21 mouse cellular contexts compared by ENCODE assay signal in genomic region chr4:84352656-84353055, GRCm38 (mm10).
DNase-seq lines count a peak whose midpoint lies in the region; ATAC-seq and TF ChIP-seq lines count a peak whose summit lies in the region.
"Had no signal": no experiment of that assay in that cellular context is flagged by ENCODE, and none has a peak within 500 bp of the region (broad histone marks: within the 10 kb centered on the region; RNA-seq: fewer than 3 reads in every experiment).

No protein-coding gene starts in this region.

- H3K4me2 ChIP-seq in lung, embryonic 14.5 days: no peak overlapping the region
- H3K4me2 ChIP-seq: embryonic facial prominence, embryonic 12.5 days; forebrain, embryonic 15.5 days; heart, embryonic 11.5 days; heart, embryonic 15.5 days; hindbrain, embryonic 13.5 days had no signal

- TF ChIP-seq CTCF in lung, embryonic 14.5 days (IDR thresholded peaks at IDR 0.05; ENCODE audit: low read depth): no peak

- H3K27ac ChIP-seq in lung, embryonic 14.5 days (ENCODE audit: low read depth): no peak overlapping the region
- H3K27ac ChIP-seq: embryonic facial prominence, embryonic 12.5 days; forebrain, embryonic 15.5 days; heart, adult 2 months; heart, embryonic 15.5 days; hindbrain, embryonic 13.5 days; hindbrain, postnatal 0 days had no signal

- H3K27me3 ChIP-seq in lung, embryonic 14.5 days (ENCODE audit: insufficient read depth, low read length): no peaks in the 10 kb centered on the region
- H3K27me3 ChIP-seq: embryonic facial prominence, embryonic 12.5 days; forebrain, embryonic 15.5 days; heart, embryonic 15.5 days; hindbrain, embryonic 13.5 days had no signal

- ATAC-seq in lung, embryonic 14.5 days (ENCODE audit: insufficient read depth): no peak
- ATAC-seq in megakaryocyte progenitor cell, adult 5-6 weeks (replicated peaks; ENCODE audit: poor library complexity): no peak
- ATAC-seq: forebrain, embryonic 15.5 days; hindbrain, postnatal 0 days had no signal

- no peaks in the 10 kb centered on the region for H3K9me3 ChIP-seq in lung, embryonic 14.5 days (ENCODE audit: low read depth, low read length)
- H3K9me3 ChIP-seq: embryonic facial prominence, embryonic 12.5 days; forebrain, embryonic 15.5 days; heart, embryonic 15.5 days; hindbrain, embryonic 13.5 days had no signal

- 33% methylated on average over 2 of the region's 2 CpGs for WGBS in lung, embryonic 14.5 days

- H3K9ac ChIP-seq in lung, embryonic 14.5 days: no peak overlapping the region
- H3K9ac ChIP-seq: embryonic facial prominence, embryonic 12.5 days; forebrain, embryonic 15.5 days; heart, embryonic 15.5 days; hindbrain, embryonic 13.5 days had no signal

- no peak overlapping the region for H3K4me3 ChIP-seq in lung, embryonic 14.5 days (ENCODE audit: low read depth, low read length)
- H3K4me3 ChIP-seq: embryonic facial prominence, embryonic 12.5 days; forebrain, embryonic 15.5 days; heart, adult 2 months; heart, embryonic 15.5 days; hindbrain, embryonic 13.5 days had no signal

- peaks cover 14% of the 10 kb centered on the region for H3K4me1 ChIP-seq in lung, embryonic 14.5 days (ENCODE audit: insufficient read depth)

- DNase-seq in adrenal gland, adult 8-10 months: peak; percentile 20
- no peak for DNase-seq in adrenal gland, postnatal 25 days
- DNase-seq in lung, embryonic 14.5 days: peak; percentile 56
- no peak for DNase-seq in lung, postnatal 4 days
- DNase-seq in NIH3T3 (ENCODE audit: low read depth): peak; percentile 69
- DNase-seq in adrenal gland, postnatal 14 days: peak; percentile 29
- no peak for DNase-seq in right cerebral cortex, postnatal 36 days (ENCODE audit: low spot score in 2 of 2)
- DNase-seq: cerebellum, adult 2 months; cerebellum, postnatal 10 days; gastrocnemius, postnatal 10 days; heart, adult 2 months; heart, postnatal 14 days; kidney, adult 11 months had no signal

- H3K36me3 ChIP-seq in lung, embryonic 14.5 days (ENCODE audit: insufficient read depth): no peaks in the 10 kb centered on the region
- H3K36me3 ChIP-seq: embryonic facial prominence, embryonic 12.5 days; forebrain, embryonic 15.5 days; G1E; heart, embryonic 15.5 days; hindbrain, embryonic 13.5 days had no signal

Comparison
In these comparisons a context has a peak if more than half of its experiments do, and no peak if none do; other contexts are left out.
1. DNase-seq: peak in adrenal gland, adult 8-10 months (single experiment), lung, embryonic 14.5 days (single experiment), NIH3T3 (single experiment) and adrenal gland, postnatal 14 days (single experiment); none in adrenal gland, postnatal 25 days (single experiment), lung, postnatal 4 days (0 of 2) and right cerebral cortex, postnatal 36 days (0 of 2).